Mouse (Mus musculus) cerebellum, adult 2 months (tissue): ENCODE measurements around the gene Zfyve9.

Experiments
- CTCF ChIP-seq: fragments of 200-500 bp; IDR thresholded peaks from 2 replicates; pipeline ENCODE4 v1.5.1; 2011; ENCODE audit warnings: low read depth, mild to moderate bottlenecking, control low read depth, low read length, moderate library complexity, borderline replicate concordance; ENCODE audit not compliant: insufficient read depth
- POLR2A ChIP-seq: fragments of 200-500 bp; IDR thresholded peaks from 2 replicates; pipeline ENCODE4 v1.6.1; 2011; ENCODE audit warnings: low read length, control low read depth, borderline replicate concordance; ENCODE audit not compliant: insufficient read depth

DNA sequence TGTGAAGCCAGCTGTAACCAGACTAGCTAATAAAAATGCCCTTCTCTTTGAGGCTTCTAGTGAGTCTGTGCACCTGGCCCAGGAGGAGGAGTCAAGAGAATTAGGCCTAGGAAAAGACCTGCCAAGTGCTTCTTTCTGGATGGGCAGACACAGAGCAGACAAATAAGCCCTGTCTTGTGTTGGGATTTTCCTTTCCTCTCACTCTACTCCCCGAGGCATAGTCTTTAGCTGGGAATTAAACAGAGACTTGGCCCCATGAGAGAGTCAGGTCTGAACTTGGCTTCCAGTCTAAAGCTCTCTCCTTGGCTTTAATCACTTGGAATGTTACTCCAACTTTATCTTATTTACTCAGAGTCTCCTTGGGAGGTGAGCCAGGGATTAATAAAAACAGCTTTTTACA is 13.3 kb upstream of the Zfyve9 start:
- TF ChIP-seq CTCF (no peak), POLR2A (no peak)
